Mouse (Mus musculus): ENCODE results near the gene Srgap3. TPM values are rescaled to one million over a fixed set of nuclear protein-coding genes. Genes with fewer than 3 reads are reported as not detected.

The Srgap3 gene
- total RNA-seq, 2 experiments from 2014 or later: 232 to 236 TPM

DNA sequence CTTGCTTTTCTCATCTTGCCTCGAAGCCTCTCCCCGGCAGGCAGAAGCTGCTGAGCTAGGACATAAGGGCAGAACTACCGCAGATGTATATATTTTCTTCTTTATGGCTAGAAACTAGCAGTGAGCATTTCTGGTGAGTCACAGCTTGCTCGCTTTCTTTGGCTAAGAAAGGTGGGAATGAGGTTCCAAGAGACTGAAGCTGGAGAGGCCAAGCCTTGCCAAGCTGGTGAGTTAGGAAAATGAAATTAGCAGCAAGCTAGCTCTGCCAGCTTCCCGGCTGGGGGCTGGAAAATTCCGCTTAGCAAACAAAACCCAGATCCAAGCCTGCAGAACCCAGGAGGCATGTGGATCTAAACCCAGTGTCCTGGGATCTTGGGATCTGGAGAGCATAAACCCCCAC lies 124.0 kb downstream of the Srgap3 start:
- peak; percentile 67 for DNase-seq (ENCODE audit: extremely low spot score in 1 of 2, low spot score in 2 of 2)
- intact Hi-C loops (cut with DNase I): loop anchor here (5.0 kb wide), 4 partner anchors 59 to 124 kb away; partner anchors contain the start of gene Srgap3
- Histone ChIP-seq H3K4me3 (no peak overlapping the region), H3K27ac (peak overlapping the region; percentile 90)
- TF ChIP-seq CTCF (IDR thresholded peaks at IDR 0.05): no peak

DNA sequence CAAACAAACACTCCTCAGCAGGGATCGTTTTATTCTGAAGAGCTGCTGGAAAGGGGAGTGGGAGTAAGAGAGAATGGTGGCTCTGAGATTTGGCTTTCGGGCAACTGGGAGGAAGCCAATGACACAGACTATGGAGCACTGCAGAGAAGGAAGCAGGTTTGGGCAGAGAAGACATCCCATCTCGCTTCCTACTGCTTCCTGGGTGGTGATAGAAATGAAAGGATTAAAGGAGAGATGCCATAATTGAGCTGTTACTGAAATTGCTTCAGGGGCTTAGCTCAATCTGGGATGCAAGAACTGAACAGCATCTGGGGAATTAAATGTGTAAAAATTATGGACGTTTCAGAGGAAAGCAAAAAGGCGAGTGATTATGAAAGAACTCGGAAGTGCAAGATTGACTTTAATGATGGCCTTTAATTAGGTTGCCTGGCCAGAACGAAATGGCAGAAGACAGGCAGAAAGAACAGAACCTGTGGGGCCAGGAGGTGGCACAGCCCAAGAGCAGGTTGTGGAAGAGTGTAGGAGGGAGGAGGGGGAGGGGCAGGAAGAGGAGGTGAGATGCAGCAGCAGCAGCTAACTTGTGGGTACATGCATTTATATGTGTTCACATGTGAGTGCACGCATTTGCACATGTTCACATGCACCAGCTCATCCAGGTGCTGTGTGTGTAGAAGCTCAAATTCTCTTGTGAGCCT lies 126.6 kb downstream of the Srgap3 start:
- H3K27ac ChIP-seq: peak overlapping the region; percentile 90
- peak in 1 of 2 experiments; percentile 45 for DNase-seq (ENCODE audit: extremely low spot score in 1 of 2, low spot score in 2 of 2)
- no peak overlapping the region for H3K4me3 ChIP-seq
- no peak for TF ChIP-seq CTCF (IDR thresholded peaks at IDR 0.05)
- intact Hi-C loops (cut with DNase I): loop anchor here (5.0 kb wide), 4 partner anchors 62 to 127 kb away; partner anchors contain the start of gene Srgap3

DNA sequence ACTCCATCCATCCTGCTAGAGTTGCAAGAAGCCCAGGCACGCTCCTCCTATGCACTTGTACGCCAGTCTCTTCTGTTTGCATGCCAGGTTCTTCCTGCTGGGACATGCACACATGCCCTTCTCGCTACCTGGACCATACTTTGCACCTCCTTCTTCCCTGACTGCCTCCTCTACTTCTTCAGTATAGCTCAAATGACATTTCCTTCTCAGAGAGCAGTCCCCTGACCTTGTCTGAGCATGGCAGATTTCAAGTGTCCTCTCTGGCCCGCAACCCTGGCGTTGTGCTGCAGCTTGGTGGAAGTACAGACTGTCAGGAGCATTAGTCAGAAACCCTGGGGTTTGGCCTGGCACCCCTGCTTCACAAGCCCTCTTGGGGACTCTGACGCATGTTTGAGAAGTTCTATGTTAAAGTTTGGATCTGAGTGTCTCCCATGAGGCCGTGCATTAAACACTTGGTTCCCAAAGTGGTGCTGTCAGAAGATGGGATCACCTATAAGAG lies 128.6 kb downstream of the Srgap3 start:
- no peak for DNase-seq (ENCODE audit: extremely low spot score in 1 of 2, low spot score in 2 of 2)
- intact Hi-C loops (cut with DNase I): no loop called here
- H3K4me3 ChIP-seq: no peak overlapping the region
- TF ChIP-seq CTCF (IDR thresholded peaks at IDR 0.05): no peak
- H3K27ac ChIP-seq: no peak overlapping the region

DNA sequence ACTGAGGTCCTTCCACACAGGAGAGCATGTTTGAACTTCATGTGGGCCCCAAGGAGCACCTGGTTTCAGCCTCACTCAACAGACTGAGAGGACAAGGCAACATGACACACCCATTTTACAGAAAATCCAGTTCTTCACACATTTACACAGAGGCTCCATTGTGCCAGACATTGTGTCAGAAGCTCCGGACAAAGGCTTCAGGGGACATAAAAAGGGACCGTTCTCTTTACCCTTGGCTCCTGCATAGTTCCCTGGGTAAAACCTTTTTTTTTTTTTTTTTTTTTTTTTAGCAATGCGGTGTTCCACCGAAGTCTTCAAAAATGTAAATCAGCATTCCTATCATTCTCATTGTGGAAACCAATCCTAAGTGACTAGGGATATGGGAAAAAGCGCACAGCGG lies 131.5 kb downstream of the Srgap3 start:
- DNase-seq (ENCODE audit: extremely low spot score in 1 of 2, low spot score in 2 of 2): no peak
- TF ChIP-seq CTCF (IDR thresholded peaks at IDR 0.05): no peak
- Histone ChIP-seq H3K27ac (no peak overlapping the region), H3K4me3 (no peak overlapping the region)
- intact Hi-C loops (cut with DNase I): no loop called here

DNA sequence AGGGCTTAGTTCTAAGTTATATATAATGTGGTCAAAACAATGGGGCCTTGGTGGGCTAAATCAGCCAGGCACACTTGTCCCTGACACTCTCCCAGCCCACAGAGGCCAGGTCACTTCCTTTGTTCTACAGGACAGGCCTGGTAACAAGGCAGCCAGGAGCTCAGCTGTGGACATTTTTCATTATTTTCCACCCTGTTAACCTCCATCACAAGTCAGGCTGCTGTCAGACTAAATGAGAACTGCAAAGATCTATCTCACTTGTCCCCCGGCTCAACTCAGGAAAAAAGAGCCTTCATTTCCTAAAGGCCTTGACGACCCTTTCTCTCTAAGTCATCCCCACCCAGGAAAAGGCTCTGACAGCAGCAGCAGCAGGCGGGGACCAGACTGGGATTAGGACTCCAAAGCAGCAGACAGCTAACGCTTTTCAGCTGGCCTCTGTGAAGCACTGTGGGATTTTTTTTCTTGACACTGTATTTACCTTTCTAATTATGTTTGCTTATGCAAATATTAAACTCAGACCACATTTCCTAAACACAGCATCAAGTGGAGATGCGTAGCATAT lies 132.5 kb downstream of the Srgap3 start:
- TF ChIP-seq CTCF (IDR thresholded peaks at IDR 0.05): no peak
- no peak overlapping the region for H3K27ac ChIP-seq
- H3K4me3 ChIP-seq: no peak overlapping the region
- no peak for DNase-seq (ENCODE audit: extremely low spot score in 1 of 2, low spot score in 2 of 2)
- intact Hi-C loops (cut with DNase I): no loop called here

DNA sequence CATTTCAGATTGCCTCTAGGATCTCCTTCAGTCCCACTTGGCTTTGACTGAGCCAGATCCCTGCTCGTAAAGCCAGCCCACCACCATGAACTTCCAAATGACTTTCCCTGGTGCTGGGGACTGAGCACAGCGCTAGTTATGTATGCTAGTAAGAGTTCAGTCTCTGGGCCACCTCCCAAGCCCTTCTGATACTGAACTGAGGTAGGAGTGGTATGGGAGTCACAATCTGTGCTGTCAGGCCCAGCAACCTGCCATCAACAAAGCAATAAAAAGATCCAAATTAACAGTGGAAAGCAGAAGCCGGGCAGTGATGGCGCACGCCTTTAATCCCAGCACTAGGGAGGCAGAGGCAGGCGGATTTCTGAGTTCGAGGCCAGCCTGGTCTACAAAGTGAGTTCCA lies 134.2 kb downstream of the Srgap3 start:
- intact Hi-C loops (cut with DNase I): no loop called here
- Histone ChIP-seq H3K4me3 (no peak overlapping the region), H3K27ac (no peak overlapping the region)
- no peak for DNase-seq (ENCODE audit: extremely low spot score in 1 of 2, low spot score in 2 of 2)
- TF ChIP-seq CTCF (IDR thresholded peaks at IDR 0.05): no peak

DNA sequence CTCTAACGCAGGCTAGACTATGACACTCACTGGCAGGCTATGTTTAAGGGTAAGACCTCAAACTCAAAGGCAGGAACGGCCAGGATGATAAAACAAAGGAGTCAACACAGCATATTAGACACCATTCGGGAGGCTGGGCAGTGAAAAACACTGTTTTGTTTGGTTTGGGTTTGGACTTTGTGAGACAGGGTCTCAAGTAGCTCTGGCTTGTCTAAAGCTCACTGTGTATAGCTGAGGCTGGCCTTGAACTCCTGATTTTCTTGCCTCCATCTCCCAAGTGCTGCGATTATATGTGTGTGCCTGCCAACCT lies 136.6 kb downstream of the Srgap3 start:
- no peak for TF ChIP-seq CTCF (IDR thresholded peaks at IDR 0.05)
- intact Hi-C loops (cut with DNase I): no loop called here

DNA sequence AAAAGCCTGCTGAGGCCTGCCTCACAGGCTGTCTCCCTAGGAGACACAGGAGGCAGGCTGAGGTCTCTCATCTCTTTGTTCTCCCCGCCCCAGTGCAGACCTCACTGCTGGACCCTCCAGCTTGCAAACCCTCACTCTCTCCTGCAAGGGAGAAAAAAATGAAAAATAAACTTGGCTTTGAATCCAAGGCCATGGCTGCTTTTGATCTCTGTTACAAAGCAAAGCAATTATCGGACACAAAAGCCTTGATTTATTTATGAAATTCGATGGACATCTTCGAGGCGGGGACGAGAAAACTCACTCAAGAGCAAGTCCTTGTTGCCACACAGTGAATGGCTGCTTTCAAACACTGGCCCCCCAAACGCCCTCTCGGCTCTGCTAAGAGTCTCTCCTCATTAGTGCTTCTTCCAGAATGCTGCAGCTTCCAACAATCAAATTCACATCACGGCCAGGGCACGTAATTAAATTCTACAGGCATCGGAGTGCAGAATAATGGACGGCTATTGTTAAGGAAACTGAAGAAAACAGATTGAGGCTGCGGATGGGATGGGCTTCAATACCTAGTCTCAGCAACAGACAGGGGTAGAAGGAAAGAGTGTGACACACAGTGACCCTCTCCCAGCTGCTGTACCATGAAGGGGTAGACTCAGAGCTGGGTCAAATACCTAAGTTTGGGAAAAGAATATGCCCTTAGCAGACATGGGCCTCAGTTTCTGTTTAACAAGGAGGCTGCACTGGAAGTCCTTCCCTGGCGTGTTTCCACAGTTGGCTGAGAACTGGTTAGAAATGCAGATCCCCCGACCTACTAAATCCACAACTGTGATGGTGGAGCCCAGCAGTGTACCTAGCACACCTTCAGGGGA lies 137.2 kb downstream of the Srgap3 start:
- H3K4me3 ChIP-seq: no peak overlapping the region
- intact Hi-C loops (cut with DNase I): no loop called here
- no peak for TF ChIP-seq CTCF (IDR thresholded peaks at IDR 0.05)
- peak overlapping the region; percentile 41 for H3K27ac ChIP-seq
- DNase-seq (ENCODE audit: extremely low spot score in 1 of 2, low spot score in 2 of 2): peak in 1 of 2 experiments; percentile 41

More for the DNA sequence above, 136.6 kb downstream of the Srgap3 start:
- Histone ChIP-seq H3K4me3 (no peak overlapping the region), H3K27ac (peak overlapping the region; percentile 29; the same call in 1 of the 2 replicates)
- DNase-seq (ENCODE audit: extremely low spot score in 1 of 2, low spot score in 2 of 2): no peak

DNA sequence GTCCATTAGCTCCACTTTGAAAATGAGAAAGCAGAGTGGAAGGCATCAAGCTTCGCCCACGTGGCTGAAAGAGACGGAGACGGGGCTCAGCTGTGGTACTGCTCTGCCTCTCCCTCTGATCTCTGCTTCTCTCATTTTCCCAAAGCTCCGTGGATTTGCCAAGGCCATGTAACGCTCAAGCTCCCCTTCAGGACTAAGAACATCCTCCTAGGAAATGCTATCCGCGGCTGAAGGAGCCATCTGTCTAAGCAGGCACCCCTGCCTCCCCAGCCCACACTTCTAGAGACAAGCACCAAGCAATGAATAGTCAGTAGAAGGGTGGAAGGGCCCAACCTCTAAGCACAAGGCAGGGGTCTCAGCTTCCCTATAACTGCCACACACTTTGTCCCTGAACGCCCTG lies 138.3 kb downstream of the Srgap3 start:
- H3K27ac ChIP-seq: peak overlapping the region; percentile 41
- no peak overlapping the region for H3K4me3 ChIP-seq
- intact Hi-C loops (cut with DNase I): no loop called here
- no peak for TF ChIP-seq CTCF (IDR thresholded peaks at IDR 0.05)
- no peak for DNase-seq (ENCODE audit: extremely low spot score in 1 of 2, low spot score in 2 of 2)

DNA sequence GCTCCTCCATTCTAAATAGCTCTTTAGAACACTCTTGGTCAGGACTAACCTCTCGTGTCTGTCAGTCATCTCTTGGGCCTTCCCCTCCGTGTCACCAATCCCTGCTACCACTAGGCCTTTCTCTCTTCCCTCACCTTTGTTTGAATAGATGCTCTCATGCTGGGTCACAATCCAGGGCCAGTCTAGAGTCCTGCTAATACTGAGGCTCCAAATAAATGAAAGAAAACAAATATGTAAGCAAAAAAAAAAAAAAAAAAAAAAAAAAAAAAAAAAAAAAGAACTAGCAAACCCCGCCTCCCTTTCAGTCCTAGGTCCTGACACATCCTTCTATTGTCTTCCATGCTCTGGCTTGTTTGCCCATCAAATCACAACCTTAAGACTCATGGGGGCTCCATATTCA lies 145.1 kb downstream of the Srgap3 start:
- intact Hi-C loops (cut with DNase I): no loop called here
- DNase-seq (ENCODE audit: extremely low spot score in 1 of 2, low spot score in 2 of 2): no peak
- no peak for TF ChIP-seq CTCF (IDR thresholded peaks at IDR 0.05)
- Histone ChIP-seq H3K4me3 (no peak overlapping the region), H3K27ac (no peak overlapping the region)

DNA sequence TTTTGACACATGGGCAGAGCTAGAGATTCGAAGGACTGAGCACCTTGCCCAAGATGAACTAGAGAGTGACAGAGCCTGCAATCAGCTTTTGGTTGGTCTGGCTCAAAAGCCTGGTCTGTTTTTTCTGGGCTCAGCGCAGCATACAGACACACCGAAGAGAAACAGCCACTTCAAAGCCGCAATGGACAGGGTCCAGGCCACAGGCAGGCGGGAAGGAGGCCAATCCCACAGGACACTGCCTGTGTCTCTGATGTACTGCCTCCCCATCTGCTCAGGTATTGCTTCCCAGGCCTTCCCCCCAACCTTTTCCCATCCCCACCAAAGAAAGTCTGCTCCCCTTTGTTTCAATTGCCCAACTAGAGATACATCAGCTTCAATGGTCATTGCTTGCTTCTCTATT lies 148.7 kb downstream of the Srgap3 start:
- no peak for TF ChIP-seq CTCF (IDR thresholded peaks at IDR 0.05)
- no peak overlapping the region for H3K4me3 ChIP-seq
- intact Hi-C loops (cut with DNase I): no loop called here
- no peak overlapping the region for H3K27ac ChIP-seq
- DNase-seq (ENCODE audit: extremely low spot score in 1 of 2, low spot score in 2 of 2): no peak

DNA sequence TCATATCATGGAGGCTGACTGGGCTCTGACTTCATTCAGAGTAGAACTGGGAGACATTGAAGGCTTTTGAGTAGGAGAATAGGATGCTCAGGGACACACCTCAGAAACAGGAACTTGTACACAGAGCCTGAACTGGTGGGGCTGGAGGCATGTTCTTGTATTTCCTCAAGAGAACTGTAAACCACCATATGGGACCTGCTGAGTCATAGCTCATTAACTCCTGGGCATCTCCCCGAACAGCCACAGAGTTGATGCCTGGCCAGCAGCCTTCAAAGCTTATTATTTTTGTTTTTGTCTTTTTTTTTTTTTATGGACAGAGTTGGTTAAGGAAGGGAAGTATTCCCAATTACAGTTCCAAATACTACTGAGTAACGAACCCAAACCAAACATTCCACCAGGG lies 150.5 kb downstream of the Srgap3 start:
- Histone ChIP-seq H3K4me3 (no peak overlapping the region), H3K27ac (no peak overlapping the region)
- TF ChIP-seq CTCF (IDR thresholded peaks at IDR 0.05): no peak
- no peak for DNase-seq (ENCODE audit: extremely low spot score in 1 of 2, low spot score in 2 of 2)
- intact Hi-C loops (cut with DNase I): no loop called here

All from left cerebral cortex, adult 2 months (tissue).